Mouse (Mus musculus): Measurements from ENCODE around the gene Crtap.

DNA sequence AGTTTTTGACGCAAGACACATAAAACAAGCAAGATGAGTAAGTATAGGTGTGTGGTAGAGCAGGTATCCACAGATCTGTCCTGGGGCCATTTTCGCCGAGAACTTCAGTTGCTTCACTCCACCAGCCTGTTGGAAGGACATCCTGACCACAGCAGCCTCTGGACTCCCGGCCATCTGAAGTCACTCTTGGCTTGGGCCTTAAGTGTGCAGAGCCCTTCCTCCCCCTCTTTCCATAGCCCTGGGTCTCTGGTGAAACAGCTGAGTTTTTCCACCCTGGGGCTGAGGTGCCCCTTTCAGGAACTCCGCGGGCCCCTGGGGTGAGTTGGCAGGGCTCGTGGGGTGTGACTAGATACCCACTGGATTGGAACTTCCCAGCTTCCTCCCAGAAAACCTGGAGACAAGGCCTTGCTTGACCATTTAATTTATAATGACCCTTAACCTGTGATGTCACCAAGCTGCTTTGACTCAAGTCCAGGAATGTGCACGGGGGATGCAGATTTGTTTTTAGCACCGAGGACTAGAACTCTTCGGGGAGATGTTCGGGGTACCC, 19.9 kb upstream of the Crtap start:
- TF ChIP-seq CTCF (IDR thresholded peaks at IDR 0.05; ENCODE audit: low read depth), result no peak
- TF ChIP-seq EP300 (IDR thresholded peaks at IDR 0.05; ENCODE audit: low read depth), result no peak

Data from liver, embryonic 14.5 days (tissue).